Mouse (Mus musculus) cerebellum, adult 11-12 months (tissue): ENCODE results near the gene Nsd1.
A peak's percentile ranks its signal among the peaks of the same experiment; 100 is the strongest.
"Not testable (repeated sequence)": the region's sequence is repeated elsewhere in the genome, so short reads cannot be mapped to it uniquely, and the experiment has no call there.

ENCODE experiments used
- DNase-seq: peaks from one replicate; pipeline ENCODE4 v3.0.0; 2022

Gene Nsd1

DNA sequence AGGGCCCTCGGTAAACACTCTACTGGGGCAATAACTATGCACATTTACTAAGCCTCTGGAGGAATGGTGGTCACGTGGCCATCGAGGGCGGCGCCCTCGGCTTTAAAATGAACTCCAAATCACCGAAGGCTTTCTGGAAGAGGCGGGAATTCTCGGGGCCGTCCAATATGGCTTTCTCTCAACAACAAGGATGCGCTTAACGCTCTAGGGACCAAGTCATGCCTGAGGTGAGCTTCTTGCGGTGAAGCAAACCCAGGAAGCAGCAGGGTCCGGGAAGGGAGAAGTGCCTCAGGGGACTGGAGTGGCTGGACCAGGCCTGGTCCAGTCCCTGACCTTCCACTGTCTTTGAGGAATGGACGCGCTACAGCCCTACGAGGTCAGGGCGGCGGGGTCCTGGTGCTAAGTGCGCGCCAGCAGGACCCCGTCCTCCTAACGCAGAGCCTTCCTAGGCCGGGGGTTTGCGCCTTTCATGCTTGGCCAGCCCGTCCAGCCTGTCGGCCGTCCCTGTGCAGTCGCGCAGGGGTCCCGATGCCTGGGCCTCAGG lies at the start of gene Nsd1:
Gene Nsd1 (plus strand): TSS at position 134 of the 544 bp plus-strand sequence.
- no peak for DNase-seq

DNA sequence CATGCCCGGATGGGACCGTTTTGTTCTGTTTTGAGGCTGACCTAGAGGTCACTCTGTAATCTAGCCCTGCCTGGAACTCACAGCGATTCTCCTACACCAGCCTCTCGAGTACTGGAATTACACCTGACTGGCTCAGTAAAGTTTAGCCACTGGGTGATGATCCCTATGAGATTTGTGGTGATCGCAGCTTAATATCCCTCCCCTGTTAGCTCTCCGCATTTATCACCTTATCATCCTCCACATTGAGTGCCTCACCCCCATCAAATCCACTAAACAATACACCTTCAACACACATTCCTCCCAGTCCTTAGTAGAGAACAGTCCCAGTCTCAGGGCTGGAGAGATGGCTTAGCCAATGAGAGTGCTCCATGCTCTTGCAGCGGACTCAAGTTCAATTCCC lies 47.2 kb upstream of the Nsd1 start:
- no peak for DNase-seq

DNA sequence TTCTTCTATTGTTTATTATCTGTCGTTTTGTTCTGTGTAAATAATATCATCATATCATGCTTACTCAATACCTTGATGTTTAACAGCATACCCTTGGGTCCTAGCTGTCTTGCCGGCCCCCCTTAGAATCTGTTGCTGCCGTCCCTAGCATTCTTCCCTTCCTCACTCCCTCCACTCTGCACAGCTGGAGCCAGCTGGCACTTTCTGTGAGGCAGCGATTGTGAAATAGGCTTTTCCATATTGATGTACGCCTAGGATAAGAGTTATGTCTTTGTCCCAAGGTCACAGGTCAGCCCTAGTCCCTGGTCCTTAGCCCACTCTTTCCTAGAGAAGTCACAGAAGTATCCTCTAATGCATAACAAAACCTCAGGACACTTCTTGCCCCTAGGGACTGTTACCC lies 46.0 kb upstream of the Nsd1 start:
- no peak for DNase-seq

DNA sequence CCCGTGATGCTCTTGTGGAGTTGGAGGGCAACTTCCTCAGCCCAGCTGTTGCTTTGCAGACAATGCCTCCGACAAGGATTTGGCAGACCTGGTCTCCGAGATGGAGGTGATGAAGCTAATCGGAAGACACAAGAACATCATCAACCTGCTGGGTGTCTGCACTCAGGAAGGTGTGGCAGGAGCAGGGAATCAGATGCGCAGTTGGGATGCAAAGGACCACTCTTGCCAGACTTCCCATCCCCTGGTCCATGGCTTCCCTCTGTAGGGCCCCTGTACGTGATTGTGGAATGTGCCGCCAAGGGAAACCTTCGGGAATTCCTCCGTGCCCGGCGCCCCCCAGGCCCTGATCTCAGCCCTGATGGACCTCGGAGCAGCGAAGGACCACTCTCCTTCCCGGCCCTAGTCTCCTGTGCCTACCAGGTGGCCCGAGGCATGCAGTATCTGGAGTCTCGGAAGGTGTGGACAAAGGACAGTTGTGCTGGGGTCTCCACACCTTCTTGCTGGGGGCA lies 43.7 kb upstream of the Nsd1 start:
- DNase-seq = no peak

DNA sequence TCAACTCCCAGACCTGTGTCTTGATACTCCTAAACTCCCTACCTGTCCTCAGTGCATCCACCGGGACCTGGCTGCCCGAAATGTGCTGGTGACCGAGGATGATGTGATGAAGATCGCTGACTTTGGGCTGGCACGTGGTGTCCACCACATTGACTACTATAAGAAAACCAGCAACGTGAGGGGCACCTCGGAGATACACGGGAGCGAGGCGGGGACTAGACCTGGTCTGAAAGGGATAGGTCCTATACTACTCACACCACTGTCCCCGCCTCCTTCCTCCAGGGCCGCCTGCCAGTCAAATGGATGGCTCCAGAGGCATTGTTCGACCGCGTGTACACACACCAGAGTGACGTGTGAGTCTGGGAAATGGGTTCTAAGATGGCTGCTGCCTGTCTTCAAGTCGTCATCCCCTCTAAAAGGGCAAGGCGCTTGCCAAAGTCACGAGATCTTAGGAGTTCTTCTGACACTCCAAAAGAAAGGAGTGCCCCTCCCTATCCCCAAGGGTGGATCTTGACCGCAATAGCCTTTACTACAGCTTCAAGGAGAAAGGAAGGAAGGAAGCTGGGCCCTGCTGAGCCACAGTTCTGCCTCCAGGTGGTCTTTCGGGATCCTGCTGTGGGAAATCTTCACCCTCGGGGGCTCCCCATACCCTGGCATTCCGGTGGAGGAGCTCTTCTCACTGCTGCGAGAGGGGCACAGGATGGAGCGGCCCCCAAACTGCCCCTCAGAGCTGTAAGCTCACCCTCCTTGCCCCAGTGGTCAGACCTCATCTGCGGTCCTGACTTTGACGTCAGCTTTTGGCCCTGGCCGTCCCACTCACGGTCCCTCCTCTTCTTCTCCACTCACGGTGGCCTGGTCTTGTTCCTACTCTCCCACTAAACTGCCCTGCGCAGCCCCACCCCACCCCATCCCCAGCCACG lies 42.5 kb upstream of the Nsd1 start:
- DNase-seq = no peak

DNA sequence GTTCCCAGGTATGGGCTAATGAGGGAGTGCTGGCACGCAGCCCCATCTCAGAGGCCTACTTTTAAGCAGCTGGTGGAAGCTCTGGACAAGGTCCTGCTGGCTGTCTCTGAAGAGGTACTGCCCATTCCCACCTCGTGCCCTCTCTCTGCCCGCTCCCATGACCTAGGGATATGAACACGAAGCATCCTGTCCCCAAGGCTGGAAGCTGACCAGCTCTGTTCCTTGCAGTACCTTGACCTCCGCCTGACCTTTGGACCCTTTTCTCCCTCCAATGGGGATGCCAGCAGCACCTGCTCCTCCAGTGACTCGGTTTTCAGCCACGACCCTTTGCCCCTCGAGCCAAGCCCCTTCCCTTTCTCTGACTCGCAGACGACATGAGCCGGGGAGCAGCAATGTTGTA lies 41.8 kb upstream of the Nsd1 start:
- no peak for DNase-seq

DNA sequence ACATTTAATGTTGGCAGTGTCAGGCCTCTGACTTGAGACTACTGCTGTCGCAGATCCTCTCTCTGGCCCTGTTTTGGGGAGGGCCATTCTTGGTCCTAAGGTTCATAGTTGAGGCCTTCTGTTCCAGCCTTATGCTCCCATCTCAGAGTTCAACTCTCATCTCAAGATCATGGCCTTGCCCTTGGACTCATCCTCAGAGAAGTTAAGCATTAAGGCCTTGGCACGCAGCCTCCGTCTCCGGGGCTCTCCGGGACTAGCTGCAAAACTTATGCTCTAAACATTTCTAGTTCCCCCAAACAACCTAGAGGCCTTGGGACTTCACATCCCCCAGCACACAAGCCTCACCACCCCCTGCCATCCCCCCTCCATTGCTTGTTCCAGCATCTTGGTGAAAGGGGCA lies 41.3 kb upstream of the Nsd1 start:
- DNase-seq = no peak

DNA sequence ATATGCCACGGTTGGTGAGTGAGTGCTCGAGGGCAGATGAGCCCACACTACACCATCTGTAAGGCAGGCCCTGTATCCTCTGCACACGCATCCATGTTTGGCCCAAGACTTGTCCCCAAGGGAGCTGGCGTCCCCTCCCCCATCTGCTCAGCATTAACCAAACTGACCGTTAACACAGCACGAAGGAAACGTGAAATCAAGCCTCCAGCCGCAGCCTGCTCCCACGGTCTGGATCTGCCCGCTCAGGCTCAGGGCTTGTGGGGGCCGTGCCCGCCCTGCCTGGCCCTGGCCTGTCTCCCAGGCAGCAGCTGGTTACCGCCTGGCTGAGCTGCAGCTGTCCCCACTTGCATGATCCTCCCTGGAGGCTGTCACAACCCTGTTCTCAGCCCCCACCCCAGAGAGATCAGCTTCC lies 40.6 kb upstream of the Nsd1 start:
- DNase-seq = no peak

DNA sequence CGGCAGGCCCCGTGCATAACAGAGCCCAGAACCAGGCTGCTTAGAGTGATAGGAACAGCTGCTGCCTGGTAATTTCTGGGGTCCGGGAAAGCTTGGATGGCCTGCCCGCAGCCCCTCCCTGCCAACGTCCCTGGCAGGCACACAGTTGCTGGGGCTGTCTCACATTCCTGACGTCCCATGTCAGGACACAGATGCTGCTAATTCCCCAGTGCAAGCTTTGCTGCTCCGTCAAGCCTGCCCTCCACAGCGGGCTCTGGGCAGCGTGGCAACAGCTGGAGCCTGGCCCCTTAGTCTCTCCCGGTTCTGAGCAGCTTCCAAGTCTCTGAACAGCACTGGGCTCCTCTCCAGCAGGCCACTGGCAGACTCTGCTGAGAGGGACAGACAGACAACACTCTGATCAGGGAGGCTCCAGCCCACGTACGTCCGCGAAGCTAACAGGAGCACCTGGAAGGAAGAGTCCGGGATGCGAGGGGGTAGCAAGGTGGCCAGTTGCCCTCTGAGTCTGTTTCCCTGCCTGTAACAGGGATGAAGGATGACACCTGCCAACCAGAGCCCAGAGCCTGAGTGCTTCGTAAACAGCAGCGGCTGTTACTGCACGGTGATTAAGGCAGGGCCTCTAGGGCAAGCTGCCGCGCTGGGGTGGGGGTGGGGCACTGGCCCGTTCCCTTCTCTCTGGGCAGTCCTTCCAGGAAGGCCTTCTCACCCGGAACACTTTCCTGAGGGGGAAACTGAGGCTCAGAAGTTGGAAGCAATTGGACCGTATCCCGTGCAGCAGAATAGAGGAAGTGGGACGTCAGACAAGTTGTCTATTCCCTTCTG lies 37.9 kb upstream of the Nsd1 start:
- DNase-seq = no peak

DNA sequence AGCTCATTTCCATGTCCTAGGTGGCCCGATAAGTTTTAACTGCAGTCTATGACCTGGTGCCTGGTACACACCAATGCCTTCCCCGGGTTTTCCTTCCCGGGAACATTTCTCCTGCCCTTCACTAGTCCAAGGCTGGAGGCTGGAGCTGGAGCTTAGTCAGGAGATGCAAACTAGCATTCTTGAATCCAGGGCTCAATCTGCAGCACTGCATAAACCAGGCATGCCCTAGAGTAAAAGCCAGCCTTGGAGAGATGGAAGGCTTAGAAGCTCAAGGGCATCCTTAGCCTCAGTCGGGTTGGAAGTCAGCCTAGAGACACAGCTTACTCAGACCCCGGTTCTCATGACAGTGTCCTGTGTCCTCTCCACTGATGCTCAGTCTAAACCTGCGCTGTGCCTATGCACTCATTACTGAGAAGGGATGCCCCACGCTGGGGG lies 37.2 kb upstream of the Nsd1 start:
- no peak for DNase-seq

DNA sequence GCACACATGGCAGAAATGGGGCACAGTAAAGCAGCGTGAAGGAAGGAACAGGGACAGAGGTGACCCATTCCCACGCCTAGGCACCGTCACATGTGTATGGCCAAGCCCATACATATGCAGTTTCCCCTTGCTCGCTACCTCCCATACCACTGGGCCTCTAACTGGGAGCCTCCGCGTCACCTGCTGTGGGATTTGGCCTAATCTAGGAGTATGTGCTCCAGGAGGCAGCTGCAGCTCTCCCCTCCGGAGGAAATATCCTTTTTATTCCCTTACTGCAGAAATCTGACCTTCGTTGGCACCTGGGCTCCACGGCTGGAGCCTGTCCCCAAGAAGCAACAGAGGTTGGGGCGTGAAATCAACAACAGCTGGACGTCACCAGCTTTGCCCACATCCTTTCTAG lies 35.2 kb upstream of the Nsd1 start:
- no peak for DNase-seq

DNA sequence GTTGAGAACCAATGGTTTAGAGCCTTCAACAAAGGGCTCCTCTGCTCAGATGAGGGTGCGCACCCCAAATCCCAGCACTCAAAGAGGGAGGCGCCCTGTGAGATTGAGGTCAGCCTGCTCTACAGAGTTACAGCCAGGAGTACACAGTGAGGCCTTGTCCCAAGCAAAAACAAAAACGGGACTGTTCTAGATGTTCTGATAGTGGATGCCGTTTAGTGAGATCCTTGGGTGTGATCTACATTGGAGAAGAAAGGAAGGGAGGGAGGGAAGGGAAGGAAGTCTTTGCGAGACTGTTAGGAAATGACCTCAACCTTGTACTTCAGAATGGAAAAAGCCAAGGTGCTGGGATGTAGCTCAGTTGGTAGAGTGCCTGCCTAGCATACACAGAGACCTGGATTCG lies 33.3 kb upstream of the Nsd1 start:
- DNase-seq = no peak

DNA sequence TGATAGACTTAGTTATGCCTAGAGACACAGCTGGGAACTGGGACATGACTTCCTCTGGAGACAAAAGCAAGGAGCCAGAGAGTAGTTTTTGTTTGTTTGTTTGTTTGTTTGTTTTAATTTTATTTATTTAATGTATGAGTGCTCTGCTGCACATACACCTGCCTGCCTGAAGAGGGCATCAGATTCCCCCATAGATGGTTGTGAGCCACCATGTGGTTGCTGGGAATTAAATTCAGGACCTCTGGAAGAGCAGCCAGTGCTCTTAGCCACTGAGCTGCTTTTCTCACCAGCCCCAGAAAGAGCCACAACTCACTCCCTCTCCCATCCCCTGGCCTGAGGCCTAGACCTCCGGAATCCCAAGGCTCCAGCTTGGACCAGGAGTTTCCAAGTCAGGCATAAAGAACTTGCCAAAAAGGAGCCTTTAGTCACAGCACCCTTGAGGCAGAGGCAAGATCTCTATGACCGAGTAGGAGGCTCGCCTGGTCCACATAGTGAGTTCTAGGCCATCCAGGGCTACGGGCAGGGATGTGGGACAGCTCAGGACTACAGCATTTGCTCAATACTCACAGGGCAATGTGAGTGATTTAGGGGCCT lies 31.6 kb upstream of the Nsd1 start:
- no peak for DNase-seq

DNA sequence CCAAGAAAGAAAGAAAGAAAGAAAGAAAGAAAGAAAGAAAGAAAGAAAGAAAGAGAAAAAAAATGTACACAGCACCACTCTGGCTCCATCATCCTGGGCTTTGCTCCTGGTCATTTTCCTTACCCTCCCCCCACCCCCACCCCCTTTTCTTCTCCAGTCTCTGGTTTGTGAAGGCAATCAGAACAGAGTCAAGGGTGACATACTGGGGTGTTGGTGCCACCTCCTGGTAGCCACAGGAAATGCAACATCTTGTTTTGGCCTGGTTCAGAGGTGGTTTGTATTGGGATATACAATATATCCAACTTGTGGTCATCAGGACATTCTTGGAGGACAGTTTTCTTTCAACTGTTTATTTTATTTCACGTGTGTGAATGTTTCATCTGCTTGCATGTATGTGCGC lies 31.0 kb upstream of the Nsd1 start:
- DNase-seq = peak; percentile 63

DNA sequence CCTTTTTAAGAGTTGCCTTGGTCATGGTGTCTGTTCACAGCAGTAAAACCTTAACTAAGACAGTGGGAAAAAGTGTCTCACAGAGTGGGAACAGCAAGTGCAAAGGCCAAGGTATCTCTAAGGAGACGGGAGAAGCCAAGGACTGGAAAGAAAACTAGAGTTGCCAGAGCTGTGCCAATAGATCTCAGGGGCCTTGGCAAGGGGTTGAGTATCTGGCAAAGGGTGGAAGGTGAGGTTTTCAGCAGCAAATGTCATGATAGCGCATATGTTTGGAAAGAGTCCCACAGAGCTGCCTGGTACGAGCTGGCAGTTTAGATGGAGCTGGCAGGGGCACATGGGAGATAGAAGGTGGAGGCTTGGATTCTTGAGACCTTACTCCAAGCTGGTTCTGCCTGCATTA lies 30.0 kb upstream of the Nsd1 start:
- DNase-seq = peak; percentile 40

DNA sequence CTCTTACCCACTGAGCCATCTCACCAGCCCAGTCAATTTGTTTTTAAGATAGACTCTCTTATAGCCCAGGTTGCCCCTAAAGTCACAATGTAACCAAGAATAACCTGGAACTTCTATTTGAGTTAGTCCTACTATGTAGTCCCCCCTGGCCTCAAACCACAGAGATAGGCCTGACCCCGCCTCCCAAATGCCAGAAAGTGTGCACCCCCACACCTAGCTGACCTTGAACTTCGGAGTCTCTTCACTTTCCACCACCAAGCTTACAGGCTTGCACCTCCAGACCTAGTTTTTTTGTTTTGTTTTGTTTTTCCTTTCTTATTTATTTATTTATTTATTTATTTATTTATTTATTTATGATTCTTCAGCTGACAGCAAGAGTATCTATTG lies 27.8 kb upstream of the Nsd1 start:
- DNase-seq = no peak

DNA sequence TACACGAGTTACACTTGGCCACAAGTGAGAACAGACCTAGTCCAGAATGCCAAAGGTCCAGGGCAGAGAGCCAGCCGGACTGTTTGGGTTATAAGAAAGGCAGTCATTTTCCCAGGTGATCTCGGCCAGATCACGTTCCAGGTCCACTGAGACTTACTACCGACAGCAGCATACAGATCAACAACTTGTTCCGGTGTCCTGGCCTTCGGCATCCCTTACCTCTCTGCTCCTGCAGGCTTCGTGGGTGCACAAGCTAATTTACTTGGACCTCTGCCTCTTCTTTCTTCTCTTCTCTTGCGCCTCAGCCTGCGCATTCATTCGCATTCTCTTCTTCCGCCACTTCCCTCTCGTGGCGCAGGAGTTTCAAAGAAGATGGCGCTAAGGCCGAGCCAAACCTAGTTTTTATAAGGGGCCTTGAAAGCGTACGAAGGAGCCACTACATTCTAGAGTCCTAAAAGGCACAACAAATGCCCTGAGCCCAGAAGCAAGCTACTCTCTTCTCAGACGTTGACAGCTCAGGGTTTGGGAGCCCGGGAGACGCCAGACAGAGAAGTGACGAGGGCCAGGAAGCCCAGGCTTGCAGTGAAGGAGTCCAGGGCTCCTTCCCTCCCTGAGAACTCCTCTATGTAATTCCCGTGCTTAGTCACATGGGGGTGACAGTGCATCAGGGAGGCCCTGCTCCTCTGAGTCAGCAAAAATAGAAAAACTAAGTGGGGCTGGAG lies 27.2 kb upstream of the Nsd1 start:
- peak; percentile 74 for DNase-seq

DNA sequence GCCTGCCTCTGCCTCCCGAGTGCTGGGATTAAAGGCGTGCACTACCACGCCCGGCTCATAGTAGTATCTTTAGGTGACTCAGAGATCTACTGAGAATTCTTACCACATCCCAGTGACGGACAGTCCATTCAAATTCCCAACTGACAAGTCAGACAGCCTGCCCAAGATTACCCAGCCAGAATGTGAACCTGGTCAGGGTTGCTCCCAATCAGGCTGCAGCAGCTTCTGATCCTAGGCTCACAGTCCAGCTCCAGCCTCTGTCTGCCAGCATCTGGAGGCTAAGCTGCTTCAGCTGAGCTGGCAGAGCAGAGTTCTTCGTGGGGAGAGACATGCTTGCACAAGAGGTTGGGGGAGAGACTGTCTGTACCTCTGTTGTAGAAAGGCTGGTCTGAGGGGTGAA lies 26.2 kb upstream of the Nsd1 start:
- DNase-seq = no peak

DNA sequence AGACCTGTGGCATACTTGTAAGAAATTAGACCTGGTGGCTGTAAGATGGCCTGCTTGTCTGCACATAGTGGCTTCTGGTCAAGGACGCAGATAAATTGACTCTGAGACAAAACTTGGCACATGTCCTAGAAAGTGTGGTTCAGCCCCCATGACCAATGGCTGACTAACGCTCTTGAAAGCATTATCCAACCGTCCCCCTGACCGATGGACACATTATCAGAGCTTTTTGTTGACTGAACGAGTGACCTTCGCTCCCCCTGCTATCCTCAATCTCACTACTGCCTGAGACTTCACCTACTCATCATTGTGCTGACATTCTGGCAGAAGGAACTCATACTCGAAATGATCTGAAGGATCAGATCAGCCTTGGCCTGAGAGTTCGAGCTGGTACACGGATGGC lies 22.5 kb upstream of the Nsd1 start:
- DNase-seq = not testable (repeated sequence)

DNA sequence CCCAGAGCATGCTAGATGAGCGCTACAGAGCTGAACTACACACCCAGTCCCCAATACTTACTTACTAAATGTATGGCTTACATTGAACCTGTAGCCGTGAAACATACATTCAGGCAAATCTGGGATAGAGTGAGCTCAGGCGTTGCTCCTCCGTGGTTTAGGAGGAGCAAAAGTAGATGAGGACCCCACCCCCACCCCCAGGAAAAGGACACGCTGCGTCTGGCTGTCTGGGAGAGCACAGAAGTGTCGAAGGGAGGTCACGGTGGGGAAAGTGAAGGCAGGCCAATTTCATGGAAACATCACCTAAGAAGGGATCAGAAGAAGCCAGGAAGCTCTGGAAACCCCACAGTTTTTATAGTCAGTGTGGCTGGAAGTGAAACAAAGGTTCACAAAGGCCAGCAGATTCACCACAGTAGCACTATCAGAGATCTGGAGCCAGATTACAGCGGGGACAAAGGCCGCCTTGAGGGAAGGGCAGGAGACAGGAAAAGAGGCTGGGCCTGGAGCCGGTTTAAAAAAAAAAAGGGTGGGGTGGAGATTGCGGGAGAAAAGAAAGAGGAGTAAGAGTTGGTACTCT lies 20.0 kb upstream of the Nsd1 start:
- no peak for DNase-seq

DNA sequence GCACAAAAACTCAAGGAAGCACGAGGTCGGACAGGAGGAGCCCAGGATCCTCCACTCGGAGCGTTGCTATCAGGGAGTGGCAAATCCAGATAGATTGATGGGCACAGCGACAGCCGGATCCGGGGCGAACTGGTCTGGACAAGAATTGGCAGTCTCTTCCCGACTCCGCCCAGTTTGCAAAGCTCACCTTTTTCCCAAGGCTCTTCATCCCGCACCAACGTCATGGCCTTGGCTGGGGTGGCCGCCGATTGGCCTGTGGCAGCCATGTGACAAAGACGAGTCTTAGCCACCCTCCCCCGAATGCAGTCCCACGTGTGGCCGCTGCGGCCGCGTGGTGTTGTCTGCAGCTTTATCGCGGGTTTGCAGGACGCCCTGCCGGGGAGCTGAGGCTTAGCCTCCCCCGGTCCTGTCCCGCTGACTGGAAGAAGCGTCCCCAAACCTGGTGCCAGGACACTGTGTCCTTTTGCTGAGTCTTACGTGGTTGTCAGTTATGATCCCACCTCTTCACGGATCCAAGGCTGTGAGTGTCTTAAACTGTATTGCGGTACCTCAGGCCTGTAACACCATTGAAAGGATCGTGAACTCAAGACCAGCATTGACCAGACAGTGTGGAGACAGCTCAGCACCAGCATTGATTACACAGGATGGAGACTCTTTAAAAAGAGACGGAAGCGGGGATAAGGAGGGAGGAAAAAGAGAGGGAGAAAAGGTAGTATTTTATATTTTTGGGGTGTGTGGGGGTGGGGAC lies 19.3 kb upstream of the Nsd1 start:
- peak; percentile 97 for DNase-seq
